Mouse (Mus musculus) forebrain, embryonic 11.5 days (tissue): ENCODE results near the gene Sytl2. TPM values are rescaled to one million over a fixed set of nuclear protein-coding genes. Genes with fewer than 3 reads are reported as not detected.

ENCODE experiments used
- ATAC-seq: fragments of 200-750 bp; cut with Nextera tagmentation; replicated peaks from 2 replicates; pipeline ENCODE4 v1.8.0; 2017; ENCODE audit warnings: moderate TSS enrichment; ENCODE audit not compliant: low FRiP score
- DNase-seq: peaks from one replicate; pipeline ENCODE4 v3.0.0-alpha.2; 2017; ENCODE audit warnings: low spot score
- H3K27ac ChIP-seq: fragments of 300-500 bp; sonication (generic); 2 replicates; pipeline ENCODE4 v1.5.1; 2014; ENCODE audit warnings: low read depth, low read length
- H3K27me3 ChIP-seq: fragments of 300-500 bp; sonication (generic); 2 replicates; pipeline ENCODE4 v1.6.1; 2014; ENCODE audit warnings: mild to moderate bottlenecking, low read length, mixed read lengths; ENCODE audit not compliant: control insufficient read depth, insufficient read depth
- H3K36me3 ChIP-seq: fragments of 300-500 bp; sonication (generic); 2 replicates; pipeline ENCODE4 v1.6.1; 2014; ENCODE audit warnings: mild to moderate bottlenecking, low read length, moderate library complexity, mixed read lengths; ENCODE audit not compliant: control insufficient read depth, insufficient read depth
- H3K4me1 ChIP-seq: fragments of 300-500 bp; sonication (generic); replicated peaks from 2 replicates; pipeline ENCODE4 v1.6.1; 2014; ENCODE audit warnings: low read length, mixed read lengths; ENCODE audit not compliant: control insufficient read depth, insufficient read depth
- H3K4me2 ChIP-seq: fragments of 300-500 bp; sonication (generic); 2 replicates; pipeline ENCODE4 v1.6.1; 2014; ENCODE audit warnings: low read depth, mild to moderate bottlenecking, low read length, moderate library complexity, mixed read lengths; ENCODE audit not compliant: severe bottlenecking
- H3K4me3 ChIP-seq: fragments of 300-500 bp; sonication (generic); 2 replicates; pipeline ENCODE4 v1.5.1; 2014; ENCODE audit warnings: low read depth, low read length
- H3K9ac ChIP-seq: fragments of 300-500 bp; sonication (generic); 2 replicates; pipeline ENCODE4 v1.6.1; 2014; ENCODE audit warnings: low read length
- H3K9me3 ChIP-seq: fragments of 300-500 bp; sonication (generic); 2 replicates; pipeline ENCODE4 v1.6.1; 2016; ENCODE audit warnings: low read length, mixed read lengths; ENCODE audit not compliant: control insufficient read depth
- WGBS: fragments of 180-500 bp; shearing (Covaris S2); extraction: QIAGEN DNeasy Blood & Tissue Kit; methylation state at CpG from one replicate; pipeline ENCODE4 v1.1.7; 2014; 5-methylcytosine and 5-hydroxymethylcytosine counted together
- polyA plus RNA-seq: library from polyadenylated mRNA; unstranded; fragments of >200 nt; fragmentation: Nextera tagmentation; extraction: Ambion mirVana; gene quantifications from 2 replicates; pipeline ENCODE4 v1.2.1, GENCODE M21; 2014

The Sytl2 gene
- polyA plus RNA-seq, 1 experiment from 2014 or later = 1.5 TPM

GRCm38 (mm10) chr7:90426020-90427001 is 124.3 kb downstream of the Sytl2 start, which contains the start of gene Ccdc89:
Gene Ccdc89, plus strand, starts transcription at chr7:90426577.
- WGBS = 20% methylated on average over 29 of the region's 29 CpGs
- Histone ChIP-seq H3K27ac (no peak within 1 kb of the TSS), H3K9ac (peak within 1 kb of the TSS; percentile 40)

DNA sequence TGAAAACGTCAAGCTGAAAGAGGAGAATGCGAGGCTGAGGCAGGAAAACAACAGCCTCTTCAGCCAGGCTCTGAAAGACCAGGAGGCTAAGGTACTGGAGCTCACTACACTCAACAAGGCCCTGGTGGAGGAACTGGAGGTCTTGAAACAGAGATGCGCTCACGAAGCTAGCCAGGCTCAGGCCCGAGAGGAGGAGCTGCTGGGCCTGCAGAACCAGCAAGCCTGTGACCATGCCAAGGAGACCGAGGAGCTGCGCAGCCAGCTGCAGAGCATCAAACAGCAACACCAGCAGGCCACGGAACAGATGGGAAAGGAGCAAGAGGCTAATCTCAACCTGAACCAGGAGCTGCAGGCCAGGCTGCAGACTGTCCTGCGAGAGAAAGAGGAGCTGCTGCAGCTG is 125.0 kb downstream of the Sytl2 start:
- peak overlapping the region; percentile 31; the same call in 1 of the 2 replicates for H3K4me3 ChIP-seq
- 75% methylated on average over 9 of the region's 9 CpGs for WGBS
- H3K36me3 ChIP-seq = no peaks in the 10 kb centered on the region
- H3K27ac ChIP-seq = no peak overlapping the region
- peak overlapping the region; percentile 40 for H3K9ac ChIP-seq
- ATAC-seq (no peak), DNase-seq (no peak)
- H3K27me3 ChIP-seq = no peaks in the 10 kb centered on the region
- H3K4me1 ChIP-seq = peaks cover 2% of the 10 kb centered on the region; the same call in 1 of the 2 replicates
- peak overlapping the region; percentile 58 for H3K4me2 ChIP-seq
- H3K9me3 ChIP-seq = no peaks in the 10 kb centered on the region

More at GRCm38 (mm10) chr7:90426020-90427001, 124.3 kb downstream of the Sytl2 start, which contains the start of gene Ccdc89:
- Histone ChIP-seq H3K4me1 (peaks cover 2% of the 10 kb centered on the region; the same call in 1 of the 2 replicates), H3K4me3 (peak within 1 kb of the TSS; percentile 31), H3K9me3 (no peaks in the 10 kb centered on the region), H3K36me3 (no peaks in the 10 kb centered on the region), H3K27me3 (no peaks in the 10 kb centered on the region), H3K4me2 (peak within 1 kb of the TSS; percentile 58)
- ATAC-seq (peak; percentile 100), DNase-seq (peak; percentile 76)

DNA sequence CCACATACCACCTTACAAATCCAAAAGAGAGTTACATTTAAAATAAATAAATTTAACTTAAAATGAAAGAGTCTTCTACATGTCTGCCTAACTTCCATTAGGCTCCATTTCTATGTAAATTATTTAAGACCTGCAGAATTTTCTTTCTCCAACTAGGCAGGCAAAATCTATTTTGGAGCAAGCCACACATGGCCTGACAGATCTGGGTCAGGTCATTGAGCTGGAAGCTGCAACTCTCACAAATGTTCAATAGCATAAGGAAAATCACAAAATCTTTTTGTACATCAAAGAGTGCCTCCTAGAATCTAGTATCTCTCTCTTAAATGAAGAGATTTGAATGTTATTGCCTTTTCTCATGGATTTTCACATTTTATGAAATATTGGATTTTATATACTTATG is 130.2 kb downstream of the Sytl2 start:
- Histone ChIP-seq H3K4me1 (no peaks in the 10 kb centered on the region), H3K4me2 (no peak overlapping the region), H3K36me3 (no peaks in the 10 kb centered on the region), H3K4me3 (no peak overlapping the region), H3K27ac (no peak overlapping the region), H3K27me3 (no peaks in the 10 kb centered on the region), H3K9ac (no peak overlapping the region), H3K9me3 (no peaks in the 10 kb centered on the region)
- no peak for DNase-seq
- no peak for ATAC-seq

DNA sequence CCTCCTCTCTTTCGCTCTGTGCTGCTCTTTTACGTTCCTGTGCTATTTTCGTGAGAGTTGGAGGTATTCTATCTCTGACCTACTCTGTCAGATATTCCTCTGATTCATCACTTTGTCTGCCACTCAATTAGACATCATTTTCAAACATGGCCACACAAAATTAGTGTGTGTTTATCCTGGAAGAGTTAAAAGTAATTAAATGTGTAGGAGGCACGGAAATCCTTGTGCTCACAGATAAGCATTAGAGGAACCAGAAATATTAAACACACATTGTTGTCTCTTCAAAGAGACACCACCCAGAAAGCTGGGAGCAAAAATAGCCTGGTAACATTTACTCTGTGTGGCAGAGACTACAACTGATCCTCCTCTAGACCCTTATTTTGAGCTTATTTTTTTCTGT is 138.0 kb downstream of the Sytl2 start:
- Histone ChIP-seq H3K4me1 (no peaks in the 10 kb centered on the region), H3K36me3 (no peaks in the 10 kb centered on the region), H3K9ac (no peak overlapping the region), H3K4me3 (no peak overlapping the region), H3K9me3 (no peaks in the 10 kb centered on the region), H3K27me3 (no peaks in the 10 kb centered on the region), H3K4me2 (no peak overlapping the region), H3K27ac (no peak overlapping the region)
- WGBS = 91% methylated on average over 4 of the region's 4 CpGs
- ATAC-seq (no peak), DNase-seq (no peak)

- H3K36me3 ChIP-seq = no peaks in the 10 kb centered on the region
- DNase-seq (no peak), ATAC-seq (peak; percentile 26)
- WGBS = 4% methylated on average over 4 of the region's 4 CpGs
- no peaks in the 10 kb centered on the region for H3K4me1 ChIP-seq
- peak overlapping the region; percentile 99 for H3K4me3 ChIP-seq
- no peaks in the 10 kb centered on the region for H3K9me3 ChIP-seq
- no peaks in the 10 kb centered on the region for H3K27me3 ChIP-seq
- H3K4me2 ChIP-seq = peak overlapping the region; percentile 89; the same call in 1 of the 2 replicates
- H3K27ac ChIP-seq = no peak overlapping the region
- H3K9ac ChIP-seq = peak overlapping the region; percentile 39; the same call in 1 of the 2 replicates
Measured at GRCm38 (mm10) chr7:90442070-90442469, 140.0 kb downstream of the Sytl2 start.

- Histone ChIP-seq H3K27me3 (no peaks in the 10 kb centered on the region), H3K4me2 (peak within 1 kb of the TSS; percentile 89), H3K9ac (peak within 1 kb of the TSS; percentile 96), H3K36me3 (no peaks in the 10 kb centered on the region), H3K4me3 (peak within 1 kb of the TSS; percentile 99), H3K9me3 (no peaks in the 10 kb centered on the region), H3K27ac (peak within 1 kb of the TSS; percentile 97), H3K4me1 (no peaks in the 10 kb centered on the region)
- under 1% methylated on average over 51 of the region's 54 CpGs for WGBS
- peak; percentile 96 for ATAC-seq
- peak; percentile 97 for DNase-seq
Measured at GRCm38 (mm10) chr7:90442518-90443080, 140.5 kb downstream of the Sytl2 start, which contains the start of gene Crebzf. Gene Crebzf, plus strand, starts transcription at chr7:90442729.

DNA sequence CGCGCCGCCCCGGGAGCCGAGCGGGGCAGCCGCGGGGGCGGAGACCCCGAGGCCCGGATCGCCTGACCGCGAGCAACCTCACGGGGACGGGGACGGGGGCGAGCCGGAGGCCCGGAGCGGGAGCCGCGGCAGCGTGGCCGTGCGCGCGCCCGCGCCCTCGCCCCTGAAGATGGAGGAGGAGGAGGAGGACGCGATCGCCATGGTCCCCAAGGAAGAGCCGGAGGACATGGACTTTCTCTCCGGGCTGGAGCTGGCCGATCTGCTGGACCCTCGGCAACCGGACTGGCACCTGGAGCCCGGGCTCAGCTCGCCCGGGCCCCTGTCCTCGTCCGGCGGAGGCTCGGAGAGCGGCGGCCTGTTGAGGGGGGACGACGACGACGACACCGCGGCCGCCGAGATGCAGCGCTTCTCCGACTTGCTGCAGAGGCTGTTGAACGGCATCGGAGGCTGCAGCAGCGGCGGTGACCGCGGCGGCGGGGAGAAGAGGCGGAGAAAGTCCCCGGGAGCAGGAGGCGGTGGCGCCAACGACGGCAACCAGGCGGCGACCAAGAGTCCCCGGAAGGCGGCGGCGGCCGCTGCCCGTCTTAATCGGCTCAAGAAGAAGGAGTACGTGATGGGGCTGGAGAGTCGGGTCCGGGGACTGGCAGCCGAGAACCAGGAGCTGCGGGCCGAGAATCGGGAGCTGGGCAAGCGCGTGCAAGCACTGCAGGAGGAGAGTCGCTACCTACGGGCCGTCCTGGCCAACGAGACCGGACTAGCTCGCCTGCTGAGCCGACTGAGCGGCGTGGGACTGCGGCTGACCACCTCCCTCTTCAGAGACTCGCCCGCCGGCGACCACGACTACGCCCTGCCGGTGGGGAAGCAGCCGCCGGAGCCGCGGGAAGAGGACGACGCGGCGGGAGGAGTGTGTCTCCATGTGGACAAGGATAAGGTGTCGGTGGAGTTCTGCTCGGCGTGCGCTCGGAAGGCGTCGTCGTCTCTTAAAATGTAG is 141.3 kb downstream of the Sytl2 start:
- peak; percentile 74 for ATAC-seq
- Histone ChIP-seq H3K36me3 (no peaks in the 10 kb centered on the region), H3K27ac (peak overlapping the region; percentile 97), H3K4me1 (no peaks in the 10 kb centered on the region), H3K9me3 (no peaks in the 10 kb centered on the region), H3K9ac (peak overlapping the region; percentile 96), H3K4me2 (peak overlapping the region; percentile 89), H3K4me3 (peak overlapping the region; percentile 99), H3K27me3 (no peaks in the 10 kb centered on the region)
- under 1% methylated on average over 115 of the region's 123 CpGs for WGBS
- peak; percentile 88 for DNase-seq

GRCm38 (mm10) chr7:90444206-90444605 is 142.2 kb downstream of the Sytl2 start:
- Histone ChIP-seq H3K36me3 (no peaks in the 10 kb centered on the region; the same call in 1 of the 2 replicates), H3K27me3 (no peaks in the 10 kb centered on the region), H3K9ac (peak overlapping the region; percentile 96), H3K4me1 (no peaks in the 10 kb centered on the region), H3K4me3 (peak overlapping the region; percentile 99), H3K9me3 (no peaks in the 10 kb centered on the region), H3K27ac (no peak overlapping the region), H3K4me2 (peak overlapping the region; percentile 89)
- WGBS = 0% methylated on average over 6 of the region's 6 CpGs
- ATAC-seq = no peak
- no peak for DNase-seq
